Mouse (Mus musculus) kidney, adult 2 months (tissue): ENCODE measurements around the gene Ctnnbip1.

ENCODE experiments used
- CTCF ChIP-seq: fragments of 200-500 bp; conservative IDR thresholded peaks from 2 replicates; pipeline ENCODE4 v1.5.1; 2011; ENCODE audit warnings: low read depth, mild to moderate bottlenecking, control low read depth, low read length, moderate library complexity, mixed read lengths; ENCODE audit not compliant: insufficient read depth, insufficient read length
- POLR2A ChIP-seq: fragments of 200-500 bp; IDR thresholded peaks from one replicate; pipeline ENCODE4 v1.6.1; 2011; ENCODE audit warnings: low read depth, low read length, control low read depth

DNA sequence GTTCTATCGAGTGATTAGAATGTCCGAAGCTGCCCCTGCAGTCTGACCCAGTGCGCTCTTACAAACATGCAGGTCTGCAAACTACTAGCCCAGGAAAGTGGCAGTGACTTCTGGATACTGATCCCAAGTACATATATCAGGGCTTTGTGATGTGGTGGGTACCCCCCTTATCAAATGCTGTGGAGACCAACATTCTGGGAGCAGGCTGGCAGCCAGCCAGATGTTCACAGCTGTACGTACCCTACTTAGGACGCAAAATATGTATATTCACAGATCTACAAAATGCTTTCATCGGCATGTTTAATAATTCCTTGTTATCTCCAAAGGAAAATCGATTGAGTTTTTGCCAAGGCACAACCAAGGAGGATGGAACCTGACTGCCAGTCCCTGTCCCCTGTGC lies 6.0 kb upstream of the Ctnnbip1 start:
- TF ChIP-seq CTCF (no peak), POLR2A (no peak)
